Mouse (Mus musculus) bone marrow macrophage, adult 2 months (primary cell): ENCODE measurements around the gene Aym1.

ENCODE experiments used
- CTCF ChIP-seq: IDR thresholded peaks from 2 replicates; pipeline ENCODE4 v1.5.1; 2012; ENCODE audit warnings: low read depth, mild to moderate bottlenecking, low read length, moderate library complexity
- POLR2A ChIP-seq: IDR thresholded peaks from 2 replicates; pipeline ENCODE4 v1.6.1; 2012; ENCODE audit warnings: mild to moderate bottlenecking, low read depth, low read length, borderline replicate concordance

DNA sequence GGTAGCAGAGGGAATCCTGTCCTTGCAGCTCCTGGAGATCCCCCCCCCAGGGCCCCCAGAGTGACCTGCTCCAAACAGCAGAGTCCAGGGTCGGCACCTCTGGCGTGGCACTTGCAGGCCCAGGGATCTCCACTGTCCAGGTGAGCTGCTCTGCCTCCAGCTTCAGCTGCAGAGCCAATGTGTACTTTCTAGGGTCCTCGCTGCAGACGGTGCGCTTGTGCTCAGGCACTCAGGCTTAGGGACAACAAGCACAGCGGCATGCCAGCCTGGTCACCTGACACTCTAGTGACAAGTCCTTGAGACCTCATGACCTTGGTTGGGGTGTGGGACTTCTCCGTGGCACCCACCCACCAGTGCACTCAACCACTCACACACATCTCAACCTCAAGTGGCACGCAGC is 27.6 kb upstream of the Aym1 start:
- TF ChIP-seq CTCF (no peak), POLR2A (no peak)
